Mouse (Mus musculus) heart, adult 2 months (tissue): ENCODE data around the gene Ehhadh. TPM values are rescaled to one million over a fixed set of nuclear protein-coding genes. Genes with fewer than 3 reads are reported as not detected.
A peak's percentile ranks its signal among the peaks of the same experiment; 100 is the strongest.

Experiments
- DNase-seq, 2 experiments: peaks; one replicate each; pipeline ENCODE4 v3.0.0; 2021
- H3K27ac ChIP-seq: fragments of 200-600 bp; 2 replicates; pipeline ENCODE4 v1.8.1; 2022
- H3K27me3 ChIP-seq: fragments of 200-500 bp; 2 replicates; pipeline ENCODE4 v1.6.1; 2012; ENCODE audit warnings: mild to moderate bottlenecking, low read length, inconsistent platforms, mixed read lengths; ENCODE audit not compliant: control insufficient read depth, insufficient read depth
- H3K36me3 ChIP-seq: fragments of 200-500 bp; 2 replicates; pipeline ENCODE4 v1.6.1; 2012; ENCODE audit warnings: low read length, inconsistent platforms; ENCODE audit not compliant: control insufficient read depth, insufficient read depth
- H3K4me1 ChIP-seq: fragments of 200-500 bp; 2 replicates; pipeline ENCODE4 v1.6.1; 2011; ENCODE audit warnings: low read length; ENCODE audit not compliant: control insufficient read depth, insufficient read depth
- H3K4me3 ChIP-seq: fragments of 200-600 bp; 2 replicates; pipeline ENCODE4 v1.8.1; 2022
- H3K79me2 ChIP-seq: fragments of 200-500 bp; replicated peaks from 2 replicates; pipeline ENCODE4 v1.6.1; 2012; ENCODE audit warnings: mild to moderate bottlenecking, inconsistent platforms, low read length, moderate library complexity, mixed read lengths; ENCODE audit not compliant: control insufficient read depth, insufficient read depth
- H3K9ac ChIP-seq: fragments of 200-500 bp; 2 replicates; pipeline ENCODE4 v1.6.1; 2012; ENCODE audit warnings: low read depth, mild to moderate bottlenecking, control low read depth, inconsistent platforms, low read length, mixed read lengths
- CTCF ChIP-seq: fragments of 200-600 bp; IDR thresholded peaks from 2 replicates; pipeline ENCODE4 v1.8.1; 2022; ENCODE audit warnings: antibody characterized with exemption, mild to moderate bottlenecking, moderate library complexity
- EP300 ChIP-seq: fragments of 200-500 bp; IDR thresholded peaks from 2 replicates; pipeline ENCODE4 v1.6.1; 2011; ENCODE audit warnings: low read depth, low read length, control low read depth; ENCODE audit not compliant: insufficient read depth
- POLR2A ChIP-seq: fragments of 200-500 bp; IDR thresholded peaks from 2 replicates; pipeline ENCODE4 v1.6.1; 2011; ENCODE audit warnings: mild to moderate bottlenecking, low read depth, low read length, control low read depth; ENCODE audit not compliant: insufficient read depth
- WGBS: fragments of 180-500 bp; shearing (Covaris S2); methylation state at CpG from one replicate; pipeline ENCODE4 v1.1.7; 2018; 5-methylcytosine and 5-hydroxymethylcytosine counted together
- intact Hi-C: fragments of 180-260 bp; cut with DNase I; formaldehyde crosslinking; loops from one replicate; pipeline ENCODE4 v1.15.1; 2025
- polyA plus RNA-seq: library from polyadenylated mRNA; depleted of rRNA; stranded (reverse); fragments of >200 nt; gene quantifications from 2 replicates; pipeline ENCODE4 v1.2.3, GENCODE M21; 2012
- total RNA-seq, 2 experiments: library from RNA; stranded (reverse); gene quantifications; 2 replicates each; pipeline ENCODE4 v1.2.3; 2021

Ehhadh gene
- total and polyA plus RNA-seq, 3 experiments, result 6.6 to 16.9 (median 13.6) TPM

DNA sequence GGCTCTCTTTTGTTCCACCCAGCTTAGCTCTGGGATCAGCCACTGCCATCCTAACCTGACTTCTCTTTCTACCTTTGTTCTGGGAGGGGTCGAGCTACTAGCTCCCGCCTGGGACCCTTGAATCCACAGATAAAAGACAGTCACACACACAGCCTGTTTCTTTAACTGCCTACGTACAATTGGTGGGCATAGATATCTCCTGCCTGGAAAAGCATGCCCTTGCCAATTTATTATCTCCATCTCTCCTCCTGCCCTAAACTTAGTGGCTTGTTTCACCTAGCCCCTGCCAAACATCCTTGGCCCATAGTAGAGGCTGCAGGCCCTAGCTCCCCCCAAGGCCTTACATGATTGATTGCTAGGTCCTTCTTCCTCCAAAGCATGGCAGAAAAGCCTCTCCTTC is 46.1 kb downstream of the Ehhadh start:
- WGBS, result 63% methylated on average over 3 of the region's 3 CpGs
- TF ChIP-seq CTCF (no peak), EP300 (no peak), POLR2A (no peak)
- H3K27me3 ChIP-seq, result no peaks in the 10 kb centered on the region
- H3K4me3 ChIP-seq, result no peak overlapping the region
- no peaks in the 10 kb centered on the region for H3K79me2 ChIP-seq
- H3K9ac ChIP-seq, result no peak overlapping the region
- intact Hi-C loops, result loop anchor here (5.0 kb wide), 1 partner anchor 244 kb away; no protein-coding TSS in a partner anchor
- no peak for DNase-seq
- H3K4me1 ChIP-seq, result peaks cover 3% of the 10 kb centered on the region; the same call in 1 of the 2 replicates
- H3K36me3 ChIP-seq, result no peaks in the 10 kb centered on the region
- no peak overlapping the region for H3K27ac ChIP-seq

DNA sequence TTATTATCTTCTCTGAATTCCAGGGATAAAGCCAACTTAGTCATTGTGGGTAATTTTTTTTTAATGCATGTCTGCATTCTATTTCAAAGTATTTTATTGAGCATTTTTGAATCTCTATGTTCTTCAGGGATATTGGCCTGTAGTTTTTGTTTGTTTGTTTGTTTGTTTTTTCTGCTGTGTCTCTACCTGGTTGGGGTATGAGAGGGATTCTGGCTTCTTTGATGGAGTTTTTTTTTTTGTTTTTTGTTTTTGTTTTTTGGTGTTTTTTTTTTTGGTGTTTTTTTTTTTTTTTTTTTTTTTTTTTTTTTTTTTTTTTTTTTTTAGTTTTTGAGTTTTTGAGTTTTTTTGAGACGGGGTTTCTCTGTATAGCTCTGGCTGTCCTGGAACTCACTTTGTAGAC is 52.0 kb downstream of the Ehhadh start:
- no peaks in the 10 kb centered on the region for H3K4me1 ChIP-seq
- no peak overlapping the region for H3K27ac ChIP-seq
- DNase-seq, result no peak
- H3K4me3 ChIP-seq, result no peak overlapping the region
- no peaks in the 10 kb centered on the region for H3K27me3 ChIP-seq
- H3K79me2 ChIP-seq, result no peaks in the 10 kb centered on the region
- H3K9ac ChIP-seq, result no peak overlapping the region
- no peaks in the 10 kb centered on the region for H3K36me3 ChIP-seq
- intact Hi-C loops, result no loop called here
- 86% methylated on average over 1 of the region's 1 CpGs for WGBS
- TF ChIP-seq EP300, result no peak
- no peak for TF ChIP-seq CTCF
- TF ChIP-seq POLR2A, result no peak

DNA sequence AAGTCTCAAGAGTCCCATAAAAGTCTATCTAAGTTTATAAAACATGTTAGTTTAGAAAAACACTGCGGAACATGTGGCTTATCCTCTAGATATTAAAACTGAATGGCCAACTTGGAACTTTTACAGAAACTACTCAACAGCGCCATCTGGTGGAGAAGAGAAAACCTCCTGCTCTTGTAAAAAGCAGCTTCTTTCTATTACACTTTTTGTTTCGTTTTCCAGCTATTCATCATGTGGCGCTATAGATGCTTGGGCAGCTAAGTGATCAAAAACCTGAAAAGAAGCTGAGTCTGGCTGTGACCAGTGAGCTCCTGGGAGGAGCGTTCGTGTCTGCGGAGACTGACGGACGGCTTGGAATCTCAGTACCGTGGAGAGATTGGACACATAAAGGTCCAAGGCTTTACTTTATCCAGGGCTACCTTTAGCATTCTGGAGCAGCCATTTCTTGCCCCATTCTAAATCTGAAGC is 59.7 kb downstream of the Ehhadh start:
- peaks cover 1% of the 10 kb centered on the region; the same call in 1 of the 2 replicates for H3K4me1 ChIP-seq
- WGBS, result 24% methylated on average over 10 of the region's 10 CpGs
- no peaks in the 10 kb centered on the region for H3K36me3 ChIP-seq
- TF ChIP-seq CTCF (peak; percentile 95), POLR2A (no peak)
- no peaks in the 10 kb centered on the region for H3K79me2 ChIP-seq
- peak overlapping the region; percentile 12; the same call in 1 of the 2 replicates for H3K9ac ChIP-seq
- DNase-seq, result peak; percentile 55 to 66
- H3K27me3 ChIP-seq, result no peaks in the 10 kb centered on the region
- peak overlapping the region; percentile 38 for H3K4me3 ChIP-seq
- intact Hi-C loops, result loop anchor here (1.0 to 5.0 kb wide), 3 partner anchors 112 to 241 kb away; no protein-coding TSS in a partner anchor
- no peak overlapping the region for H3K27ac ChIP-seq

DNA sequence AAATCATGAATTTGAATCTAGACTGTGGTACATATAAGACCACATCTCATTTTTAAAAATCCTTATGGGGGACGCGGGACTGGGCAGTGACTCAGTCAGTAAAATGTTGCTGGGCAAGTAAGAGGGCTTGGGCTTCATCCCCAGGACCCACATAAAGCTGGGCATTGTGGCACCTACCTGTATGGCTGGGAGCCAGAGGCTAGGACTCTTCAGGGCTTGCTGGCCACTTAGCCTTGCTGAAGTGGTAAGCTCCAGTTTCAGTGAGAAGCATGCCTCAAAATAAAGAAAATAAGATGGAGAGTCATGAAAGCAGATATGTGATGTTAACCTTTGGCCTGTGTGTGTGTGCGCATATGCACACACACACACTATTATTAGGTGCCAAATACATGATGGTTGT is 60.2 kb downstream of the Ehhadh start:
- no peak for DNase-seq
- TF ChIP-seq CTCF (no peak), POLR2A (no peak), EP300 (no peak)
- Histone ChIP-seq H3K36me3 (no peaks in the 10 kb centered on the region), H3K27me3 (no peaks in the 10 kb centered on the region), H3K4me3 (no peak overlapping the region), H3K9ac (no peak overlapping the region), H3K4me1 (peaks cover 1% of the 10 kb centered on the region; the same call in 1 of the 2 replicates), H3K79me2 (no peaks in the 10 kb centered on the region), H3K27ac (no peak overlapping the region)
- intact Hi-C loops, result loop anchor here (5.0 kb wide), 1 partner anchor 190 kb away; no protein-coding TSS in a partner anchor
- 86% methylated on average over 3 of the region's 3 CpGs for WGBS

DNA sequence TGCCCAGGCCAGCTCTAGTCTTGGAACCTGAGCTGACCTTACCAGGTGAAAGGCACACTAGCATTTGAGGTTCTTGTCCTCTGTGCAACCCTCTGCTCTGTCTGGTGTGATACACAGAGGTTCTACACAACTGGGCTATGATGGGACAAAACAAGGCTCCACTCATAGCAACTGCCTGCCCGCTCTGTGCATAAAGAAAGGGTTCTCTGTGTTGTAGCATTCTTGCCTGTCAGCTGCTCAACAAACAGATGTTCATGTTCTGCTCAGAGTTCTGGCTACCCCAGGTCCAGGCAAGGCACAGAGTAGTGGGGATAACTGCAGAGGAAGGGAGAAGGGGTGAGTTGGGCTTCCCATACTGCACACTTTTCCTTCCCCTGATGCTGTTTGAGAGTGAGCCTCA is 63.3 kb downstream of the Ehhadh start:
- Histone ChIP-seq H3K79me2 (no peaks in the 10 kb centered on the region), H3K27ac (no peak overlapping the region), H3K9ac (no peak overlapping the region), H3K27me3 (no peaks in the 10 kb centered on the region), H3K36me3 (no peaks in the 10 kb centered on the region), H3K4me3 (no peak overlapping the region), H3K4me1 (peaks cover 1% of the 10 kb centered on the region; the same call in 1 of the 2 replicates)
- no peak for DNase-seq
- intact Hi-C loops, result no loop called here
- TF ChIP-seq CTCF (no peak), EP300 (no peak)
- 82% methylated on average over 1 of the region's 1 CpGs for WGBS

DNA sequence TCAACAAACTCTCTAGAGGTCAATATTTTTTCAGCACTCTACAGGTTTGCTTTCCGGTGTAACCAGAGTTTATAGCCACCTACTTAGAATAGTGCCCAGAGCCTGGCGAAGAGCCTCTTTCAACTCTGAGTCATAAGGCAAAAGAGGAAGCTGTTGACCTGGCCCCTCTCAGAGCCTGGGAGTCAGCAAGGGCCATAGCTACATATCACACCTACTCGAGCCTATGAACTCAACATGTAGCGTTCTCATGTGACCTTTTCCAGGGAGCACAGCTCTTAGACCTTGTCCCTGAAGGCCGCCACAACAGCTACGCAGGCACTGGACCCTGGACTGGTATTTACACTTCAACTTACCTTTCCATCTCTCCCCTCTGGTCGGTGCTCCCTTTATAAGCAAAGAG is 67.8 kb downstream of the Ehhadh start:
- intact Hi-C loops, result no loop called here
- H3K79me2 ChIP-seq, result no peaks in the 10 kb centered on the region
- no peak for DNase-seq
- no peaks in the 10 kb centered on the region for H3K36me3 ChIP-seq
- no peaks in the 10 kb centered on the region for H3K4me1 ChIP-seq
- no peaks in the 10 kb centered on the region for H3K27me3 ChIP-seq
- H3K4me3 ChIP-seq, result no peak overlapping the region
- H3K27ac ChIP-seq, result no peak overlapping the region
- WGBS, result 82% methylated on average over 7 of the region's 7 CpGs
- TF ChIP-seq EP300 (no peak), POLR2A (no peak), CTCF (no peak)
- H3K9ac ChIP-seq, result no peak overlapping the region
